In the genomic region with DNA sequence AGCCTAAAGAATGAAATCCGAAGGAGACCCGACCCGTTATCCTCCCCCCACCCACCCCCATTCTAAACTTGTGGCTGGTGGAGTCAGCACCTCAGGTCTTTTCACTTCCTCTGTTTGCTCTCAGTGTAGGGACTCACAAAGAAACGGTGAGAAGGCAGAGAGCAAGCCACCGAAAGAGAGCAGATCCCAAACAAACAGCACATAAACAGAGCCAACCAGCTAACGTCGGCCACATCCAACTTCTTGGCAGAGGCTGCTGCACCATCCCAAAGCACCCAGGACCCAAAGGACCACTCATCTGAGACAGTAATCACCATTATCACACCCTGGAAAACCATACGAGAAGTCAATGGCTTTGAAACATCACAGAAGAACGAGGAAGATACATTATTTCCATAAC, we compare ENCODE assay signal across 9 mouse cellular contexts. TPM values are rescaled to one million over a fixed set of nuclear protein-coding genes. Genes with fewer than 3 reads are reported as not detected.
DNase-seq lines count a peak whose midpoint lies in the region; ATAC-seq and TF ChIP-seq lines count a peak whose summit lies in the region.
"Had no signal": no experiment of that assay in that cellular context is flagged by ENCODE, and none has a peak within 500 bp of the region (broad histone marks: within the 10 kb centered on the region; RNA-seq: fewer than 3 reads in every experiment).

No protein-coding gene starts in this region.

- no peaks in the 10 kb centered on the region for H3K27me3 ChIP-seq in kidney, embryonic 14.5 days (ENCODE audit: control insufficient read depth, insufficient read depth, low read length)
- H3K27me3 ChIP-seq in hindbrain, embryonic 15.5 days = no peaks in the 10 kb centered on the region
- H3K27me3 ChIP-seq in midbrain, postnatal 0 days (ENCODE audit: insufficient read depth, low read length) = no peaks in the 10 kb centered on the region

- no peak for DNase-seq in kidney, adult 11 months
- peak; percentile 26 for DNase-seq in adipocyte (ENCODE audit: low spot score)
- no peak for DNase-seq in midbrain, postnatal 0 days (ENCODE audit: low spot score)
- DNase-seq in ovary, adult 18-20 months (ENCODE audit: low spot score) = no peak
- no peak for DNase-seq in kidney, postnatal 4 days
- DNase-seq in MN1 (ENCODE audit: low spot score) = no peak

- H3K4me1 ChIP-seq in kidney, embryonic 14.5 days (ENCODE audit: control insufficient read depth, insufficient read depth, low read length) = peaks cover 28% of the 10 kb centered on the region
- peaks cover 34% of the 10 kb centered on the region for H3K4me1 ChIP-seq in hindbrain, embryonic 15.5 days (replicated peaks)
- peaks cover 17% of the 10 kb centered on the region for H3K4me1 ChIP-seq in midbrain, postnatal 0 days (ENCODE audit: insufficient read depth, low read length)

- H3K4me3 ChIP-seq in kidney, embryonic 14.5 days (ENCODE audit: low read length) = peak overlapping the region; percentile 81
- peak overlapping the region; percentile 69 for H3K4me3 ChIP-seq in hindbrain, embryonic 15.5 days
- H3K4me3 ChIP-seq in midbrain, postnatal 0 days (ENCODE audit: low read depth, low read length) = peak overlapping the region; percentile 71

- ATAC-seq in kidney, embryonic 14.5 days (ENCODE audit: low FRiP score, low TSS enrichment) = no peak
- no peak for ATAC-seq in hindbrain, embryonic 15.5 days (ENCODE audit: low FRiP score, low read depth)
- ATAC-seq in midbrain, postnatal 0 days (ENCODE audit: low FRiP score) = no peak
- ATAC-seq: activated CD4-positive, CD25-positive, alpha-beta regulatory T cell, adult 4 months had no signal

- H3K9ac ChIP-seq in kidney, embryonic 14.5 days (ENCODE audit: low read depth, low read length) = peak overlapping the region; percentile 72; the same call in 1 of the 2 replicates
- H3K9ac ChIP-seq in hindbrain, embryonic 15.5 days = peak overlapping the region; percentile 60
- peak overlapping the region; percentile 92 for H3K9ac ChIP-seq in midbrain, postnatal 0 days (replicated peaks; ENCODE audit: low read length, poor library complexity, severe bottlenecking)

- H3K27ac ChIP-seq in kidney, embryonic 14.5 days (ENCODE audit: low read depth, low read length) = no peak overlapping the region; the same call in 1 of the 2 replicates
- peak overlapping the region; percentile 99 for H3K27ac ChIP-seq in hindbrain, embryonic 15.5 days (replicated peaks)
- peak overlapping the region; percentile 99; the same call in 1 of the 2 replicates for H3K27ac ChIP-seq in midbrain, postnatal 0 days (ENCODE audit: low read depth, low read length)

- peaks cover 25% of the 10 kb centered on the region for H3K36me3 ChIP-seq in kidney, embryonic 14.5 days (ENCODE audit: control insufficient read depth, insufficient read depth, low read length)
- peaks cover 26% of the 10 kb centered on the region for H3K36me3 ChIP-seq in hindbrain, embryonic 15.5 days
- peaks cover 11% of the 10 kb centered on the region; the same call in 1 of the 2 replicates for H3K36me3 ChIP-seq in midbrain, postnatal 0 days (ENCODE audit: insufficient read depth, low read length)

- peak overlapping the region; percentile 70 for H3K4me2 ChIP-seq in kidney, embryonic 14.5 days (replicated peaks; ENCODE audit: low read depth, low read length)
- peak overlapping the region; percentile 77 for H3K4me2 ChIP-seq in hindbrain, embryonic 15.5 days
- peak overlapping the region; percentile 77 for H3K4me2 ChIP-seq in midbrain, postnatal 0 days (ENCODE audit: low read depth, low read length, poor library complexity, severe bottlenecking)

- H3K9me3 ChIP-seq in kidney, embryonic 14.5 days (ENCODE audit: control insufficient read depth, low read length) = no peaks in the 10 kb centered on the region
- H3K9me3 ChIP-seq in hindbrain, embryonic 15.5 days = no peaks in the 10 kb centered on the region
- H3K9me3 ChIP-seq in midbrain, postnatal 0 days (ENCODE audit: low read length) = no peaks in the 10 kb centered on the region

- no peak for TF ChIP-seq CTCF in midbrain, postnatal 0 days (IDR thresholded peaks at IDR 0.05)

- WGBS in kidney, embryonic 14.5 days = 34% methylated on average over 9 of the region's 9 CpGs
- 25% methylated on average over 9 of the region's 9 CpGs for WGBS in hindbrain, embryonic 15.5 days
- WGBS in midbrain, postnatal 0 days = 26% methylated on average over 9 of the region's 9 CpGs

RNA-seq across cellular contexts. Expression of a gene that starts 1.1 kb away (rescaled TPM):
- 1.9 and 2.6 TPM in 2 replicates for polyA plus RNA-seq in kidney, embryonic 14.5 days (2014; fragmentation: Nextera tagmentation; extraction: Ambion mirVana)
- polyA plus RNA-seq in hindbrain, embryonic 15.5 days (2015; fragmentation: Nextera tagmentation; extraction: Ambion mirVana) = 4.0 and 4.2 TPM in 2 replicates
- 149 and 166 TPM in 2 replicates for total RNA-seq in midbrain, postnatal 0 days (2014; rRNA removed)
- 4.1 and 5.2 TPM in 2 replicates for polyA plus RNA-seq in midbrain, postnatal 0 days (2015; fragmentation: Nextera tagmentation; extraction: Ambion mirVana)

RNA-seq across cellular contexts. Expression of a gene that starts 22.9 kb away (rescaled TPM):
- polyA plus RNA-seq in kidney, embryonic 14.5 days (2014; fragmentation: Nextera tagmentation; extraction: Ambion mirVana) = 12.6 and 13.7 TPM in 2 replicates
- polyA plus RNA-seq in hindbrain, embryonic 15.5 days (2015; fragmentation: Nextera tagmentation; extraction: Ambion mirVana) = 14.9 and 16.2 TPM in 2 replicates
- total RNA-seq in midbrain, postnatal 0 days (2014; rRNA removed) = 11.8 and 16.0 TPM in 2 replicates
- polyA plus RNA-seq in midbrain, postnatal 0 days (2015; fragmentation: Nextera tagmentation; extraction: Ambion mirVana) = 12.0 TPM in 2 replicates

RNA-seq across cellular contexts. Expression of a gene that starts 32.3 kb away (rescaled TPM):
- 0.56 TPM in 1 of 2 replicates, not detected in the other for polyA plus RNA-seq in kidney, embryonic 14.5 days (2014; fragmentation: Nextera tagmentation; extraction: Ambion mirVana)
- 0.26 and 0.28 TPM in 2 replicates for polyA plus RNA-seq in hindbrain, embryonic 15.5 days (2015; fragmentation: Nextera tagmentation; extraction: Ambion mirVana)
- not detected in 2 replicates for total RNA-seq in midbrain, postnatal 0 days (2014; rRNA removed)
- 0.29 TPM in 1 of 2 replicates, not detected in the other for polyA plus RNA-seq in midbrain, postnatal 0 days (2015; fragmentation: Nextera tagmentation; extraction: Ambion mirVana)

RNA-seq across cellular contexts. Expression of a gene that starts 38.8 kb away (rescaled TPM):
- 695 and 947 TPM in 2 replicates for polyA plus RNA-seq in kidney, embryonic 14.5 days (2014; fragmentation: Nextera tagmentation; extraction: Ambion mirVana)
- polyA plus RNA-seq in hindbrain, embryonic 15.5 days (2015; fragmentation: Nextera tagmentation; extraction: Ambion mirVana) = 296 and 312 TPM in 2 replicates
- total RNA-seq in midbrain, postnatal 0 days (2014; rRNA removed) = 177 and 224 TPM in 2 replicates
- polyA plus RNA-seq in midbrain, postnatal 0 days (2015; fragmentation: Nextera tagmentation; extraction: Ambion mirVana) = 308 and 329 TPM in 2 replicates

RNA-seq across cellular contexts. Expression of a gene that starts 40.2 kb away (rescaled TPM):
- polyA plus RNA-seq in kidney, embryonic 14.5 days (2014; fragmentation: Nextera tagmentation; extraction: Ambion mirVana) = 525 and 539 TPM in 2 replicates
- 416 and 449 TPM in 2 replicates for polyA plus RNA-seq in hindbrain, embryonic 15.5 days (2015; fragmentation: Nextera tagmentation; extraction: Ambion mirVana)
- total RNA-seq in midbrain, postnatal 0 days (2014; rRNA removed) = 386 and 449 TPM in 2 replicates
- 473 and 491 TPM in 2 replicates for polyA plus RNA-seq in midbrain, postnatal 0 days (2015; fragmentation: Nextera tagmentation; extraction: Ambion mirVana)
